Mouse (Mus musculus) cerebellum, postnatal 25 days (tissue): ENCODE data around the gene Ip6k1.

Source experiments
- DNase-seq, 2 experiments: peaks; one replicate each; pipeline ENCODE4 v3.0.0; 2021; ENCODE audit warnings: mixed read lengths in 2 of 2

Gene Ip6k1

DNA sequence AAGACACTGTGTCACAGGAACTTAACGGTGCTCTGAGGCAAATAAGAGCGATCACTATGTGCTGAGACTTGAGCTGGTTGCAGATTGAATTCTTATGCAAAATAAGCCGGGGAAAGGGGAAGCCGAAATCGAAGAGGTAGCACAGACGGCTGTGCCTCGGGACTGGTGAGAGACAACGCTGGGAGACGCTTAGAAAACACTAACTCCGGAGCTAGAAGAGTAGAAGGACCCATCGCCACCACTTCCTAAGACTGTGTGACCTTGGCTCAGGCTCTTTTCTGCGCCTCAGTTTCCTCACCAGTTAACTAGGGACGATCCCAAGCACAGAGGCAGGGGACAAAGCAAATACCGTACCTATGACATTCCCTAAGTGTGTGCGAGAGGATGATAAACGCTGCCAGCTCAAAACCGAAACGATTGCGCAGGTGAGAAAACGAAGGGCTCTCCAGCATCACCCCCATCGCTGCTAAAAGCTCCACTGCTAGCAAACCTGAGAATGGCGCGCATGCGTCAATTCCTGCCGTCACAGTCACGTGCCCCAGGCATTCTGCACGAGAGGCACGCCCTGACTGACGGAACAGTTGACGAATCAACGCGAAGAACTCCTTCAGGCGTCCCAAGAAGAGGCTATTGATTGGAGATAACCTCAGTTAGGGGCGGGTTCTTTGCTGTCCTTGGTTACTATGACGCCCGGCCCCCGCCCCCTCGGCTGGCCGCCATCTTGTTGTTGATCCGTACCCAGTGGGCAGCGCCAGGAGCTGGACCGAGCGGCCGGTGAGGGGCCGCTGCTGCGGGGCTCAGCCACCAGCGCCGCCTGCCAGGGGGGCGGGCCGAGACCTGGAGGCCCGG, at the start of gene Ip6k1:
Gene Ip6k1, plus strand, starts transcription at position 580 of the 849 bp plus-strand sequence.
- peak; percentile 100 for DNase-seq

DNA sequence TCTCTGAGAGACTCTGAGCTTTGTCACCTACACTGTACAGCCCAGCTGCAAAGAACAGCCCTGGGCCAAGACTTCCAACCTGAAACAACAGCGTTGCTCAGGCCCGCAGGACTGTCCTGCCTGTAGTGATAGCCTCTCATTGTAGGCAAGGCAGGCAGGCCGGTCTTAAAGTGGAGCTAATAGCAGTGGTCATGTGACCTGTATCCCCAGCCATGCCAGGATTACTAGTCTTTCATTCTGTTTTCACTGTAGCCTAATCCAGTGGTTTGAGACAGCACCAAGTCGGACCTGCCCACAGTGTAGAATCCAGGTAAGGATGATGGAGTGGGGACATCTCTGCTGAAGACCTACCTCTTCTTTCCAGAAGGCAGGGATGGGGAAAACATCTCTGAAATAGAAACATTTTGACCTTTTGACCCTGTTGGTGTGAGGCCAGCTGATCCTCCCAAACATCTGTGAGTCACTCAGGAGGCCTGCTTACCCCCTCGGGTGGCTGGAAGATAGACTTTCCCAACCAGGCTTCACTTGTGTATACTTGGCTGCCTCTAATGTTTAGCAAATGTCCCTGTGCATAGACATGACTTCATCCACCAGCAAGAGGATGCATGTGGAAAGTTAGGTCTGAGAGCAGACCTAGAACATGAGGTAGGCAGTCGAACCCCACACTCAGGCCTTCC, 46.5 kb upstream of the Ip6k1 start:
- no peak for DNase-seq

DNA sequence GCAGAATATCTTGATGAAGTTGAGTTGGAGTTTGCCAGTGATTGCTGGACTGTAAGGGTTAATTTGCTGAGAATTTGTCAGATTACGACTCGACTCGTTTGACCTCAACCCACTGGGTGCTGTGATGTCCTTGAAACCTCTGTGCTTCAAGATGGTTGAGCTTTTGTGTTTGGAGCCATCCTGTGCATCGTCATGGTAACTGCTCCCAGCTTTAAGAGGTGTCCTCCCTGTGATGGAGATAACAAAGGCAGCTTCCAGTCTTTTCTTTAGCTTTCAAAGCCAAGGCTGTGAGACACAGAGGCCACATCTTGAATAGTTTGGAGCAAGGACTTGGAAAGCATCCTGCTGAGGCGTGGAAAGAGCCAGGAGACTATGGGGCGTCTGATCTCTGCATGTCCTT, 45.2 kb upstream of the Ip6k1 start:
- no peak for DNase-seq

DNA sequence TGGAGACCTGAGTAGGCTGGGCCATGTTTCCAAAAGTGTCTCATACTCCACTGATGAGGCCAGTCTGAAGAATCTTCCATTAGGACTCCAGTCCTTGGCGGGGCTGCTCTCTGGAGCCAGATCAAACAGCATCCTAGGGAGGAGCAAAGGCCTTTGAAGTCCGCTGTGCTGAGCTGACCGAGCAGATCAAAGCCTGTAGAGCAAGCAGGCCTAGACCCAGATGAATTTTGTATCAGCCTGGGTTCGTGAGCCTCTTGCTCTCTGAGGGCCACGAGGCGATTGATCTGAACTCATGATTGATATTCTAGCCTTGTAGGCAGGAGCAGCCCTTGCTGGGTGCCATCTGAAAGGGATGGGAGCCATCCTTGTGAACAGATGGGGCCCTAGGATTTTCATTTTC, 42.4 kb upstream of the Ip6k1 start:
- no peak for DNase-seq

DNA sequence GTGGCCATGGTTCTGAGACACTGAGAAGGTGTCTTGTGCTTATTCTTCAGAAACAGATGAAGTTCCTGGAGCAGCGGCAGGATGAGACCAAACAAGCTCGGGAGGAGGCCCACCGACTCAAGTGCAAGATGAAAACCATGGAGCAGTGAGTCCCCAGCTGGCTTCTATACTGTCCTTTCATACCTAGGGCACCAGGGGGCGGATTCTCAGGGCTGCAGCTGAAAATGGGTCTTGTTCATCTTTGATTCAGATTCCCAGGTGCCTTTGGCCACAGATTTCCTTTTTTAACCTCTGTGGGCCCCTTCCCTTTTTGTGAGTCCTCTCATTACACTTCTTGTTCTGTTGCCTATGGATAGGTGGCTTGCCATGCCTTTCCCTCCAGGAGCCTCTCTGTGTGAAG, 41.4 kb upstream of the Ip6k1 start:
- DNase-seq: no peak

DNA sequence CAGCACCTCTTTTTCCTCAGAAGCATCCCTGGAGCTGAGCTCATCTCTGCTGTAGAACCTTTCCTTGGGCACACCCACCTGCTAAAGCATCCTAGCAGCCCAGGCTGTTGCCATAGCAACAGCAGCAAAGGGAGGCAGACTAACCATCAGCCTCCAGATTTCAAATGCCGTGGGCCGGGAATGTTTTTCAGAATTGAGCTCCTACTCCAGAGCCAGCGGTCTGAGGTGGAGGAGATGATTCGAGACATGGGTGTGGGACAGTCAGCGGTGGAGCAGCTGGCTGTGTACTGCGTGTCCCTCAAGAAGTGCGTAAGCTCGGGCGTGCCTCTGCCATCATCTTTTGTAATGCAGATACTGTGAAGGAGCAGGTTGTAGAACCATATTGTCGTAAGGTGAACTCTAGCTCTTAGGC, 40.9 kb upstream of the Ip6k1 start:
- no peak for DNase-seq

DNA sequence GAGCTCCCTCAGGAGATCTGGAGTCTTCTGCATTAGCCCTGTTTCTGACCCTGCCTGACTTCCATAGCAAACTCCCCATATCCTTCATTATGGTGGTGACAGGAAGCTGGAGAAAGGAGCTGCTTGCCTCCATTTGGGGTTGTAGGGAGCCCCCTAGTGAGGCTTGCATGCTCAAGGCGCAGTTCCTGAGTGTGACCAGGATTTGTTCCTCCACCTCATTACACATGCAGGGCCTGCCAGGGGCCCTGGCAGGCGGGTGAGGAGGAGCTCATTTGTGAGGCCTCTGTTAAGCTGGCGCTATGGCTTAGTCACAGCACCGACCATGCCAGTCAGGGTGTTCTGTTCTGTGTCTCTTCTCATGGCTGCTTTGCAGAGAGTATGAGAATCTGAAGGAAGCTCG, 40.4 kb upstream of the Ip6k1 start:
- peak in 1 of 2 experiments; percentile 24 for DNase-seq

DNA sequence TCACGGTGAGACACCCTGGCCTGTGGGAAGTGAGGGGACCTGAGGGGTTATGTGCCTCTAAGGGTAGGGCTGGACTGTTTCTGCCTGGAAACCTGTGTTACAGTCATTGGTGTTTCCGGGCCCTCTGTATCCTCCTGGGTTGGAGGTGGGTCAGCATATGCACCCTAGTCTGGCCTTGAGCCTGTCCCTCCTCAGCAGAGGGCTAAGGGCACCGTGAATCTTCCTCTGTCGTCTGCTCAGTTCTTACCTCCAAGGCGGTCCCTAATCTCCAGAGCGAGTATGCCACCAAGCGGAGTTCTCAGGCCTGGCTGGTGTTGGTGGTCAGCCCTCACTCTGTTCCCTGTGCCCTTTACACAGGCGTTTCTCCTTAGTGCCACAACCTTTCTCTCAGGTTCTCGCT, 39.4 kb upstream of the Ip6k1 start:
- no peak for DNase-seq

DNA sequence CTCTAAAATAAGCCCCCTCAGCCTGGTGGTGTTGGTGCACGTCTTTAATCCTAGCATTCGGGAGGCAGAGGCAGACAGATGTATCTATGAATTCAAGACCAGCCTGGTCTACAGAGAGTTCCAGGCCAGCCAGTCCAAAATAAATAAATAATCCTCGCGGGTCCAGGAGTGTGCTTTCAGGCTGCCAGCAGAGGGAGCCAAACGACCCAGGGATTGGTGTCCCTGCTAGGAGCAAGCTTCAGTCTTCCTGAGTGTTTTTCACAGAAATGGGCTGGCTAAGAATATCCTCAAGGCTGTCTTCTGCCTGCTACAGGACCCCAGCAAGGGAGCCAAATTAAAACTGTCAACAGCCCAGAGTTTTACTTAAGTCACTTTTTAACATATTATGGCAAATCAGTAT, 38.6 kb upstream of the Ip6k1 start:
- DNase-seq: peak; percentile 87 to 94

DNA sequence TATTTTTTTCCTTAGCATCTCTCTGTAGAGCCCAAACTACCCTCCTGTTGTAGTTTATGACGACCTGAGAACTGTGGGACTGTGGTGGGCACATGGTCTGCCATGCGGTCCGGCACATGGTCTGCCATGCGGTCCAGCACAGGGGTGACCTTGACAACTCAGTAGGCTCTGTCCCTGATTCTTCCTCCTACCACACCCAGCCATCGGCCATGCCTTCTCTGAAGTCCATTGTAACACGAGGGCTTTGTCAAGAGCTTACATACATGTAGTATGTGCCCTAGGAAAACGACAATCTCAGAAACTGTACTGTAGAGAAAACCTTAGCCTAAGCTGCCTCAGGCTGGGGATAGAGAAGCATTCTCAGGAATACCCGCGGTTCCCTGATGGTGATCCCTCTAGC, 37.6 kb upstream of the Ip6k1 start:
- DNase-seq: no peak

DNA sequence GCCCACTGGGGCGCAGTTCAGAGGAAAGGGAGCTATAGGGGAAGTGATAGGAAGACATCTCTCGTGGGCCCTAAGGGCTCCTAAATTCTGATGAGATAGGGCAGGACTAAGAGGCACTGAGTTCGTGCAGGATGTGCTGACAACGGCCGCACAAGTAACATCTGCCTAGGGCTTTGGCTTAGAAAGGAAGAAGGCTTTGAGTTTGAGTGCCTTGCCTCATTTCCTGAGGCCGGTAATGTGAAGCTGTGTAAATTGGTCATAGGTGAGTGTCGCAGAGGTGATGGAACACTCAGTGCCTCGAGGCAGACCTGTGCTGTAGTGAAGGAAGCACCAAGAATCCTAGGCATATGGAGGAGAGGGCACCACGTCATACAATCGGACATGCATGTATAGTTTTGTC, 35.6 kb upstream of the Ip6k1 start:
- DNase-seq: no peak

DNA sequence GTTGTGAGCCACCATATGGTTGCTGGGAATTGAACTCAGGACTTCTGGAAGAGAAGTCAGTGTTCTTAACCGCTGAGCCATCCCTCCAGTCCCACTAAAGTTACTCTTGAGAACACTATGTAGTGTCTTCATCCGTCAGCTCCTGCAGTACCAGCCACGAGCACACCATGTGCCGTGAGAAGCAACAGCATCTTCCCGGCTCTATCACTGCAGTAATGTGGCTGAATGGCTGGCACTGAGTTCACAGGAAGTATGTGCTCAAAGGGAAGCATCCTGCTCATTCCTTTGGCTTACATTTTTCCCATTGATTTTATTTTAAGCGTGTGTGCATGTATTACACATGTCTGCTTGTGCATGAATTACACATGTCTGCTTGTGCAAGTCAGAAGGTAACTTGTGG, 34.9 kb upstream of the Ip6k1 start:
- no peak for DNase-seq

DNA sequence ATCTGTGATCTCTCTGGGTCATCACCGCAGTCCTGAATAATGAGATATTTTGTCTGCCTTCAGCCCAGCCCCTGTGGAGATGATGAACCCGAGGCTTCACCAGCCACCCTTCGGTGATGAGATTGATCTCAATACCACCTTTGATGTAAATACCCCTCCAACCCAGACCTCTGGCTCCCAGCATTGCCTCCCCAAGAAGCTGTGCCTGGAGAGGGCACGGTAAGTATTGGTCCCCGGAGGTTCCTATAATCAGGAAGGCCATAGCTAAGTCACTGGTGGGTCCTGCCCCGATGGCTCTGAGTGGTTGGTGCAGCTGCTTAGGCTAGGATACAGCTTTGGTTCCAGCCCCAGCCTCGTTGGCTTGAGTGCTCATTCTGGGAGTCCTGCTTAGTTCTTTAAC, 33.8 kb upstream of the Ip6k1 start:
- DNase-seq: no peak

DNA sequence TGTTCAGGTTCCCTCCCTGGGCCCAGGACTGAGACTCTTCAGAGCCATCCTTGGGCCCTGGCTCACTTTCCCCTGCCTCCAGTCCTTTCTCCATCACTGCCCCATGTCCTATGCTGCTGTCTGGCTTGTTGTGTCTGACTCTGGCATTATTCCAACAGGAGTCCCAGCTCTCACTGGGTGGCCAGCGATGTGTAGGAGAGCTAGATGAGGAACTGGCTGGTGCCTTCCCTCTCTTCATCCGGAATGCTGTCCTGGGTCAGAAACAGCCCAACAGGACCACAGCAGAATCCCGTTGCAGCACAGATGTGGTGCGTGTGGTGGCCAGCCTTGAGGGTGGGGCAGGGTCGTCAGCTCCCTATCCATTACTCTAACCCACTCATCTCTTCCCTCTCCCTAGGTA, 32.0 kb upstream of the Ip6k1 start:
- no peak for DNase-seq

DNA sequence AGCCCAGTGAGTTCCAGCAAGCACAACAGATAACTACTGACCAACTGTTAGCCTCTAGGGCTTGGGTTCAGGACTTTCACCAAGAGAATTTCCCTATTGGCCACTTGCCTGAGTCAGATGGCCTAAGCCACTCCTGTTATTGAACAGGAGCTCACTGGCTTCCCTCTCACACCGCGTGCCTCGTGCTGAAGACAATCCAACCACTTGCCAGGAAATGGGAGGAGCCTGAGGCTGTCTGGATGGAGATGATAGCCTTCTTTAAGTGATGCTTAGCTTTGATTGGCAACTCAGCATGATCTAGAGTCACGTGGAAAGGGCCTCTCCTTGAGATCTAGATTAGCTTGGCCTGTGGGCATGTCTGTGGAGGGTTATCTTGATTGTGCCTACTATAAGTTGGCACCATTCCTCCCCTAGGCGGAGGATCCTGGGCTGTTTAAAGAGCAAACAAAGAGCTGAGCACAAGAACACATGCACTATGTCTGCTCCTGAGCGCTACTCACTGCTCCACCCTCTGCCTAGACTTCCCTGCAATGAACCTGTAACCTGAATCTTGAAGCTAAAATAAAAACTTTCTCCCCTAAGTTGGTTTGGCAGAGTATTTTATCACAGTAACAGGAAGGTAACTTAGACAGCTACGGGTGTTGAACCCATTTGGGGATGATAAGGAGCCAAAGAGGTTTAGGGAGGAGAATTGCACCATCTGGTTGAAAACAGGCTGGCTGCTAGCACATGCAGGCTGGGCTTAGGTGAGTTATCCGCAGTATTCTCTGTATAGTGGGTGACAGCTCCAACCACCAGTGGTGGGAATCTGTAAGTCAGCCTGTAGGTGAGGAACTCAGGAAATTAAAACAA, 30.4 kb upstream of the Ip6k1 start:
- no peak for DNase-seq

DNA sequence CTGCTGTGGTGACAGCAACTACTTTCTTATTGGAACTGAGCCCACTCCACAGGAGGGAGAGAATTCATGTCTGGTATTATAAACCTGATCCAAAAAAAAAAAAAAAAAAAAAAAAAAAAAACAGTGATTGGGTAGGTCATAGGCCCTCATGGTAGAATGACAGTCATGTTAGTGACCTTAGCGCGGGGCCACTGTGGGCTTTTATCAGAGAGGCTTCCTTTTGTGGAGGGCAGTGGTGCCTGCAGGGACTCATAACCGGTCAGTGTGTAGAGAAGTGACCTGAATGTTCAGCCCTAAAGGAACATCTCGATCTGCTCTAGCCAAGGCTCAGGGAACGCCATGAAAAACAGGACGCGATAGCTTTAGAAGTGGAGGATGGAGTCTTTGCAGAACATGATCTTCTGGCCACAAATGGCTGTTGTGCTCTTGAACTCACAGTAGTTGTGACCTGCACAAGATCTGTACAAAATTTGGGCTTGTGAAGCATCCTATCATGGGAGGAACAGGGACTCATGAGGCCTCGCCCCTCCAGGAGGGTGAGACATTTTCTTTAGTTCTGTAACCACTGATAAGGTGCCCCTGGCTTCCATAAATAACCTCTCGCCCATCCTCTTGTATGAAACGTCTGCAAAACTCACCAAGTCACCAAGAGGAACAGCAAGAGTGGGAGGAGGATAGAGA, 27.7 kb upstream of the Ip6k1 start:
- no peak for DNase-seq

DNA sequence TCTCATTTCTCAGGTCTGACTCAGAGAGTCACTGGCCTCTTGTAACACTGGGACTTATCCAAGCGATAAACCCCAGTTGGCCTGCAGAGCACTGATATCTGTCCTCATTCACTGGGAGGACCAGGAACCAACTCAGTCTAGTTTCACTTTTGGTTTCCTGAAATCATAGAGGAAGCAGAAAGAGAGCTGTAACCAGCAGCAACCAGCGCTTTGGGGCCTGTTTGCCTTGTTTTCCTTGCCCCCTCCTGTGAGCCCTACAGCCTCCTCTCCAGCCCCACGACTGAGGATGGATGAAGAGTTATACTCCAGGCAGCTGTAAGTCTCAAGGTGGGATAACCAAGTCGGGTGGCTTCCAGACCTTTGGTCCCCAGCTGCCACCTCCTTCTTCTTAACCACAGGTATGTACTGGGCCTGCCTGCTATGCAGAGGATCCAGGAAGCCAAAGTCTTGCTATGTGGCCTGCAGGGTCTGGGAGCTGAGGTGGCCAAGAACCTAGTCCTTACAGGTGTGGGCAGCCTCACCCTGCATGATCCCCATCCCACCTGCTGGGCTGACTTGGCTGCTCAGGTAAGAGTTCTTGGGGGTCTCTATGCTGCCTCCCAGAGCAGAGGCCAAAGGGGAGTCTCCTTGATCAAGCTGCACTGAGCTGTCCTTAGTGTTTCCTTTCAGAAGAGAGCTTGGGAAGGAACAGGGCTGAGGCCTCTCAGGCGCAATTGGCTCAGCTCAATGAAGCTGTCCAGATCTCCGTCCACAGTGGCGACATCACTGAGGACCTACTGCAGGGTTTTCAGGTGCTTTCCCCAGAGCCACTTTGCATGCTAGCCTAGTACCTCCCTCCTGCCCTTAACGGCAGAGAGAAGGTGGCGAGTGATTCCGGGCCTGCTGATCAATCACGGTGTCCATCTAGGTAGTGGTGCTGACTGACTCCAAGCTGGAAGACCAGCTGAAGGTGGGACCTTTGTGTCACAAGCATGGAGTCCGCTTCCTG, 26.6 kb upstream of the Ip6k1 start, which contains the start of gene Uba7:
Gene Uba7, plus strand, starts transcription at position 107 of the 988 bp plus-strand sequence.
- DNase-seq: no peak

DNA sequence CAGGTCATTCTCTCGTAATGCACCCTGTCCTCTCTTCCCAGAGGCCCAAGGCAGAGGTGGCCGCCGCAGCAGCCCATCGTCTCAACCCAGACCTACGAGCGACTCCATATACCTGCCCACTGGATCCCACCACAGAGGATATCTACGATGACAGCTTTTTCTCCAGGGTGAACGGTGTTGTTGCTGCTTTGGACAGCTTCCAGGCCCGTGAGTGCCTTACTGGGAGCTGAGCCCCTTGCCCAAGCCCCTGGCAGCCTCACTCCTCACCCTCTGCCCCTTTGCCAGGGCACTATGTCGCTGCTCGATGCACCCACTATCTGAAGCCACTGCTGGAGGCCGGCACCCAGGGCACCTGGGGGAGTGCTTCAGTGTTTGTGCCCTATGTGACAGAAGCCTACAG, 23.5 kb upstream of the Ip6k1 start:
- DNase-seq: no peak

DNA sequence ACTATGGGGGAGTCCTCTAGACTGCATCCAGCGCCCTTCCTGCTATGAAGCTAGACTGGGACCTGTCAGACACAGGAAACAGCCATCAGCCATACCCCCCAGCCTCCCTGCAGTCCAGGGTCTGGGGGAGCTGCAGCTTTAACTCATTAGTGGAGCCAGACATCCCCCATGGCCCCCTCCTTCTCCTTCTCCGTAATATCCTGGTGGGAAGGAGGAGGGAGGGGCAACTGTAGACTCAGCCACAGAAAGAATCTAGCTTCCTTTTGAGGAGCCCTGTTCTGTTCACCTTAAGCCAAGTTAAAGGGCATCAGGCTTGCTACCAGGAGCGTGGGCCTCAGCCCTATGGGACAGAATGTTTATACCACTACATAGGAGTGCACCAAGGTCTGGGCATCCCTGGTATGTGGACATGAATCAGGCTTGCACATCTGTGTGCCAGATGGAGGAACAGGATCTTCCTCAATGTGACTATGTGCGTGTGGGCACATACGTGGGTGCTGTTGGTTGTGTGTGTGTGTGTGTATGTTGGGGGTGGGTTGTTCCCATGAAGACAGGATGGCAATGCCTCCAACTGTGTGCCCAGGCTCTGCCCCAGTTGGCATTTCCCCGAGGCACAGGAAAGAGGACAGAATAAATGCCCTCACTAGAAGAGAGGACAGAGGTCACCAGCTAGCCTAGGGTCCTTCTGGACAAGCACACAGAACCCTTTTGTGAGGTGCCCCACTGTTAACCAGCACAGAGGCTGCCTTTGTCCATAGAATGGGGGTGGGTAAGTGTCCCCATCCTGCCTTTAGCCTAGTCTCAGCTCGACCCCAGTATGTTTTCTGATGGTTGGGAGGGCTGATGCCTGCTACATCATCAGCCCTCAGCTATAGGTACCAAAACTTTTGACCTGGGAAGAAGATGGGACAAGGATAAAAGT, 20.4 kb upstream of the Ip6k1 start:
- no peak for DNase-seq

DNA sequence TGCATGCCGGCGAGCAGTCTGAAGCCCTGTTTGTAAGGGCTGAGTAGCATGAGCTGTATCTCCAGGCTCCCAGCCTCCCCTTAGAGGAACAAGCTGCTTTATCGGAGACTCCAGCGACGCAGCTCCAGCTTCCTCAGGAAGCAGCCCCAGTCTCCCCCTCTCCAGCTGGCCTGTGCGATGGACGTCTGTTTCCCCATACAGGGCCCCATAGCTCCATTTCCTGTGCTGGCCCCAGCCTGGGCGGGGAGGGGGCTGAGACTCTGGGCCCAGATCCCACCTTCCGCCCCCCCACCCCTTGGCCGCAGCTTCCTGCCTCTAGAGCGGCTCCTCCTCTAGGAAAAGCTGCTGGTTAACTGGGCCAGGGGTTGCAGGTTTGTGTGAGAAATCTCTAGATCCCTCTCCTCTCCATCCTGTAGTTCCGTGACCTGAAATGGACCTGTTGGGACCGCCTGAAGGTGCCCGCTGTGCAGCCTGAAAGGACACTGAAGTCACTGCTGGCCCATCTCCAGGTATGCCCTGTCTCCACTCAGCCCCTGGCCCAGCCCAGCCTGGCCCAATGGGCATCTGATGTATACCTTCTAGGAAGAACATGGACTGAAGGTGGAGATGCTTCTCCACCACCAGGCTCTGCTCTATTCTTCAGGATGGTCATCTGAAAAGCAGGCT, 19.5 kb upstream of the Ip6k1 start, which contains the start of gene Gm20661:
Gene Gm20661, plus strand, starts transcription at position 378 of the 666 bp plus-strand sequence.
- peak in 1 of 2 experiments; percentile 18 for DNase-seq
